Mouse (Mus musculus): ENCODE measurements around the gene Prr7. TPM values are rescaled to one million over a fixed set of nuclear protein-coding genes. Genes with fewer than 3 reads are reported as not detected.
A peak's percentile ranks its signal among the peaks of the same experiment; 100 is the strongest.

Gene Prr7
- polyA plus RNA-seq (2014; fragmentation: Nextera tagmentation; extraction: Ambion mirVana), result 0.29 and 0.35 TPM in 2 replicates

DNA sequence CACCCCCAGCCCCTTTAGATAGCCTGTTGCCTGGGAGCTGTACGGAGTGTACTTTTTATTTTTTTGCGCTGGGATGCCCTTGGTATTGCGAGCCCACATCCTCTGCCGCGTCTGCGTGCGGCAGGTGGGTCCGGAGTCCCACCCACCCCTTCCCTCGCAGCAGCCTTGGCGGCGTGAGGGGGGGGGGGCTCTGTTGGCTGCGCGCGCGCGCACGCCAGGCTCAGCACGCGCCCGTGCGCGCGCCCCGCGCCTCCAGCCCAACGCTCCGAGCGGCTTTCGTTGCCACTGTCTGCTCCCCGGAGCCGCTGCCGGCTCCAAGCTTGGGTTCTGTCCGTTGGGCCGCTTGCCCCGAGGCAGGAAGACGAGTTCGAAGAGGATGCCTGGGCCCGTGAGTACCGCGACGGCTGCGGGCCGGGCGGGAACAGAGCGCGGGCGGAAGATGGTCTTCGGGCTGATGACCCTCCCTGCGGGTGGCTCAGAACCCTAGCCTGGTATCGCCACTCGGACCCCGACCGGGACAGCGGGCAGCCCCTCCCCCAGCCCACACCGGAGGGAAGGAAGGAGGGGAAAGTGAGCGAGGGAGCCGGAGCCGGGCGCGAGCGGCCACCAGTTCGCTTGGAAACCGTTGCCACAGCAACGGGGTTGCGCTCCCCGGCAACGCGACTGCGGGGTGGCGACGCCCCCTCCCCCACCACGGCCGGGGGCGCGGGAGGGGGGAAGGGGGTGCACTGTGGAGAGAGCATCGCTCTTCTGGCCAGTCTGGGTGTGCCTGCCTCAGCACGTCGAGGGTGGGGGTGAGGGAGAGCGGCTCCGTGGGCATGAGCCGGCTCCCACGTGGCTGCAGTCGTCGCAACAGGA, at the start of gene Prr7:
TSS of gene Prr7 (plus strand) at position 241 of the 858 bp plus-strand sequence.
- H3K4me2 ChIP-seq, result peak within 1 kb of the TSS; percentile 76
- H3K9me3 ChIP-seq (ENCODE audit: control insufficient read depth, low read length), result no peaks in the 10 kb centered on the region
- peak within 1 kb of the TSS; percentile 53 for H3K4me3 ChIP-seq (ENCODE audit: low read depth, low read length)
- peak within 1 kb of the TSS; percentile 47 for H3K9ac ChIP-seq (ENCODE audit: low read depth, low read length)
- H3K4me1 ChIP-seq (replicated peaks; ENCODE audit: control insufficient read depth, insufficient read depth, low read length), result peaks cover 17% of the 10 kb centered on the region
- H3K27ac ChIP-seq (ENCODE audit: low read depth, low read length), result no peak within 1 kb of the TSS
- peaks cover 9% of the 10 kb centered on the region; the same call in 1 of the 2 replicates for H3K36me3 ChIP-seq (ENCODE audit: control insufficient read depth, insufficient read depth, low read length)
- DNase-seq (ENCODE audit: low spot score) (peak; percentile 67), ATAC-seq (replicated peaks; ENCODE audit: low FRiP score) (peak; percentile 19; the same call in 1 of the 2 replicates)
- peaks cover 36% of the 10 kb centered on the region for H3K27me3 ChIP-seq (replicated peaks; ENCODE audit: control insufficient read depth, insufficient read depth, low read length)
- 2% methylated on average over 81 of the region's 84 CpGs for WGBS

DNA sequence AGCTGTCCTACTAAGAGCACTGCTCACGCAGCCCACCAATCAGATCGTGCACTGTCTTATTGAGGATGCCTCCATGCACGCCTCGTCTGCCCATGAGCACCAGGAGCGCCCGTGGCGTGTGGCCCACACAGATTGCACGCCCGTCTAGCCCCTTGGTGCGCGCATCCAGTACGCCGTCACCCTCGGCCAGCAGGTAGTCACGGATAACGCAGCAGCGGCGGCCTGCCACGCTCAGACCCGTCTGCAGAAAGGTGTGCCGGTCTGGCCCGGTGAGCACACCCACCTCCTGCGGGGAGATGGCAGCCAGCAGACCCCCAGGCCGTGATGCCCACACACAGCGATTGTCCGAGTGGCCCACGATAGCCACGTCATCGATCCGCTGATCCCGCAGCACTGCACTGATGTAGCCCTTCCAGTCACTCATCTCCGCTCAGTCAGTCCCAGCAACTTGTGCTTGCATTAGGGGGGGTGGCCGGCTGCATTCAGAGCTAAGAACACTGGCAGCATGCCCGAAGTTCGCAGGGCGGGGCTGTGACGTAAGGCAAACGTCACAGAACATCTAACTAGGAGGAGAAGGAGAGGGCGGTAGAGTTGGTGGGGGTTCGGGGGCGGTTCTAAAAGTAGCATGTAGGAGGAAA, 49.2 kb upstream of the Prr7 start, which contains the start of gene Pfn3:
TSS of gene Pfn3 (minus strand) at position 490 of the 638 bp plus-strand sequence.
- H3K4me3 ChIP-seq (ENCODE audit: low read depth, low read length), result peak within 1 kb of the TSS; percentile 27
- peak; percentile 58 for DNase-seq (ENCODE audit: low spot score)
- peaks cover 62% of the 10 kb centered on the region for H3K27me3 ChIP-seq (replicated peaks; ENCODE audit: control insufficient read depth, insufficient read depth, low read length)
- H3K4me1 ChIP-seq (replicated peaks; ENCODE audit: control insufficient read depth, insufficient read depth, low read length), result no peaks in the 10 kb centered on the region; the same call in 1 of the 2 replicates
- peak within 1 kb of the TSS; percentile 52 for H3K4me2 ChIP-seq
- no peaks in the 10 kb centered on the region for H3K36me3 ChIP-seq (ENCODE audit: control insufficient read depth, insufficient read depth, low read length)
- ATAC-seq (replicated peaks; ENCODE audit: low FRiP score), result no peak; the same call in 1 of the 2 replicates
- 14% methylated on average over 41 of the region's 41 CpGs for WGBS
- H3K9me3 ChIP-seq (ENCODE audit: control insufficient read depth, low read length), result no peaks in the 10 kb centered on the region
- no peak within 1 kb of the TSS for H3K27ac ChIP-seq (ENCODE audit: low read depth, low read length)
- H3K9ac ChIP-seq (ENCODE audit: low read depth, low read length), result 0 out of 2 replicates have a peak within 1 kb of the TSS, but pooled peaks have one; percentile 16

DNA sequence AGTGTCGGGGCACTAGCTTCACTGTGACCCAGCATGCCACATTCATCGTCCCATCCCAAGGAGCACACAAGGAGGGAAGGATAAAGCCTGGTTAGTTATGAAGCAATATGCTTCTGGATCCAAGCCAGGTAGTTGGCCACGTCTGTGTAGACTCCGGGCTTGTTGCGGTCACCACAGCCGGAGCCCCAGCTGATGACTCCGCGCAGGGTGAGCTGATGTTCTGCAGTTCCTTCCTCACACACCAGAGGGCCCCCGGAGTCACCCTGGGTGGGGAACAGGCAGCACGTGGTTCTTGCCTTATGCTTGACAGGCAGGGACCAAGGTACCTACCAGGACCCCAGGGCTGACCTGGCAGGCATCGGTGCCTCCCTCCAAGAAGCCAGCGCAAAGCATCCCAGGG, 46.1 kb upstream of the Prr7 start:
- H3K4me2 ChIP-seq, result no peak overlapping the region
- peaks cover 7% of the 10 kb centered on the region for H3K4me1 ChIP-seq (replicated peaks; ENCODE audit: control insufficient read depth, insufficient read depth, low read length)
- H3K27ac ChIP-seq (ENCODE audit: low read depth, low read length), result no peak overlapping the region
- 13% methylated on average over 12 of the region's 12 CpGs for WGBS
- ATAC-seq (replicated peaks; ENCODE audit: low FRiP score) (peak; percentile 63), DNase-seq (ENCODE audit: low spot score) (peak; percentile 77)
- H3K9me3 ChIP-seq (ENCODE audit: control insufficient read depth, low read length), result no peaks in the 10 kb centered on the region
- H3K4me3 ChIP-seq (ENCODE audit: low read depth, low read length), result no peak overlapping the region
- no peaks in the 10 kb centered on the region for H3K36me3 ChIP-seq (ENCODE audit: control insufficient read depth, insufficient read depth, low read length)
- peaks cover 73% of the 10 kb centered on the region for H3K27me3 ChIP-seq (replicated peaks; ENCODE audit: control insufficient read depth, insufficient read depth, low read length)
- no peak overlapping the region for H3K9ac ChIP-seq (ENCODE audit: low read depth, low read length)

DNA sequence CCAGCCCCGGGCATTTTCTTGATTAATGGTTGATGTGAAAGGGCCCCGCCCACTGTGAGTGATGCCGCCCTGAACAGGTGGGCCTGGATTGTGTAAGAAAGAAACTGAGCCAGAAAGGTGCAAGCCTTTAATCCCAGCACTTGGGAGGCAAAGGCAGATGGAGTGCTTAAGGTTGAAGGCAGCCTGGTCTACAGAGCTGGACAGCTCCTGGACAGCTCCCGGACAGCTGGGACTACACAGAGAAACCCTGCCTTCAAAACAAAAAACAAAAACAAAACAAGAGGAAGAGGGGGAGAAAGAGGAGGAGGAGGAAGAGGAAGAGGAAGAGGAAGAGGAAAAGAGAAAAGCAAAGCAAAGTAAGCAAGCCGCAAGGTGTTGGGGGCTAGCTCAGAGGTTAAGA, 44.9 kb upstream of the Prr7 start:
- WGBS, result 75% methylated on average over 5 of the region's 5 CpGs
- Histone ChIP-seq H3K36me3 (ENCODE audit: control insufficient read depth, insufficient read depth, low read length) (no peaks in the 10 kb centered on the region), H3K4me2 (no peak overlapping the region), H3K27me3 (replicated peaks; ENCODE audit: control insufficient read depth, insufficient read depth, low read length) (peaks cover 63% of the 10 kb centered on the region), H3K9ac (ENCODE audit: low read depth, low read length) (no peak overlapping the region), H3K27ac (ENCODE audit: low read depth, low read length) (no peak overlapping the region), H3K4me1 (replicated peaks; ENCODE audit: control insufficient read depth, insufficient read depth, low read length) (peaks cover 7% of the 10 kb centered on the region; the same call in 1 of the 2 replicates), H3K9me3 (ENCODE audit: control insufficient read depth, low read length) (no peaks in the 10 kb centered on the region), H3K4me3 (ENCODE audit: low read depth, low read length) (no peak overlapping the region)
- DNase-seq (ENCODE audit: low spot score), result no peak
- no peak for ATAC-seq (replicated peaks; ENCODE audit: low FRiP score)

DNA sequence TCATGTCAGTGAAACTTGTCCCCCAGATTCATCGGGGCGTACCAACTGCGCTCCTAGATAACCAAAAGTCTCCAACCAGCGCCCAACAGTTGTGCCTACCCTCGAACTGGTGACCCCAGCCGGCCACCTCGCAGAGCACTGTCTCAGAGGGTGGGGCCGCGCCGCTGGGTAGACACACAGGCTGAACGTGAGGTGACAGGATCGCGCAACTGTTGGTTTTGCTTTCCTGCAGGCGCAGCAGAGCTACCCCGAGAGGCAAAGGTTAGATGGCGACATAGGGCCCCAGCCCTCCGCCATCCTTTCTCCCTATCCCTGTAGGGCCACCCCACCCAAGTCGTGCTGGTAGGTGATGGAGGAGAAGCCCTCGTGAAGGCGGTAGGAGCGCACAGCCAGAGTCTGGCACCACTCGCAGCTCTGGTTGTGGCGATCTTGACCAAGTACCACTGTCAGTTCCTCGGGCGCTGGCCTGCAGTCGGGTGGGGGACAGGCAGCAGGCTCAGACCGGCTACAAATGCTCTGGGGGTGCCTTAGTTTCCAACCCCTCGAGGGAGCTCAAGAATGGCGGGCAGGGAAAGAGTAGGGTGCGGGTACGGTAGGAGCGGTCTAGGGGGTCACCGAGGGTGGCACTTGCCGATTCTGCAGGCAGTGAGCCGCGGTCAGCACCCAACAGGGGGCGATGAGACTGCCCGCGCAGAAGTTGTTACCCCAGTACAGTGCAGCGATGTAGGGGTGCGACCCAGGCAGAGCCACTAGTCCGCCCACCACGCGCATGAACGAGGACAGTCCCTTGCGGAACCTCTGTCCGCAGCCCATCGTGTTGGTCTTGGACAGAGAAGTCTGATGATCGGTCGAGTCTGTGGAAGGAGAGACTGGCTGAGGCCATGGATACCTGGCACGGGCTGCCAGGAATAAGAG, 43.8 kb upstream of the Prr7 start:
- WGBS, result 24% methylated on average over 51 of the region's 51 CpGs
- Histone ChIP-seq H3K9ac (ENCODE audit: low read depth, low read length) (no peak overlapping the region), H3K9me3 (ENCODE audit: control insufficient read depth, low read length) (no peaks in the 10 kb centered on the region), H3K4me3 (ENCODE audit: low read depth, low read length) (0 out of 2 replicates have a peak overlapping the region, but pooled peaks have one; percentile 3), H3K27ac (ENCODE audit: low read depth, low read length) (no peak overlapping the region), H3K4me1 (replicated peaks; ENCODE audit: control insufficient read depth, insufficient read depth, low read length) (peaks cover 7% of the 10 kb centered on the region; the same call in 1 of the 2 replicates), H3K4me2 (no peak overlapping the region), H3K27me3 (replicated peaks; ENCODE audit: control insufficient read depth, insufficient read depth, low read length) (peaks cover 52% of the 10 kb centered on the region), H3K36me3 (ENCODE audit: control insufficient read depth, insufficient read depth, low read length) (no peaks in the 10 kb centered on the region)
- ATAC-seq (replicated peaks; ENCODE audit: low FRiP score) (0 out of 2 replicates have a peak, but pooled peaks have one; percentile 7), DNase-seq (ENCODE audit: low spot score) (no peak)

DNA sequence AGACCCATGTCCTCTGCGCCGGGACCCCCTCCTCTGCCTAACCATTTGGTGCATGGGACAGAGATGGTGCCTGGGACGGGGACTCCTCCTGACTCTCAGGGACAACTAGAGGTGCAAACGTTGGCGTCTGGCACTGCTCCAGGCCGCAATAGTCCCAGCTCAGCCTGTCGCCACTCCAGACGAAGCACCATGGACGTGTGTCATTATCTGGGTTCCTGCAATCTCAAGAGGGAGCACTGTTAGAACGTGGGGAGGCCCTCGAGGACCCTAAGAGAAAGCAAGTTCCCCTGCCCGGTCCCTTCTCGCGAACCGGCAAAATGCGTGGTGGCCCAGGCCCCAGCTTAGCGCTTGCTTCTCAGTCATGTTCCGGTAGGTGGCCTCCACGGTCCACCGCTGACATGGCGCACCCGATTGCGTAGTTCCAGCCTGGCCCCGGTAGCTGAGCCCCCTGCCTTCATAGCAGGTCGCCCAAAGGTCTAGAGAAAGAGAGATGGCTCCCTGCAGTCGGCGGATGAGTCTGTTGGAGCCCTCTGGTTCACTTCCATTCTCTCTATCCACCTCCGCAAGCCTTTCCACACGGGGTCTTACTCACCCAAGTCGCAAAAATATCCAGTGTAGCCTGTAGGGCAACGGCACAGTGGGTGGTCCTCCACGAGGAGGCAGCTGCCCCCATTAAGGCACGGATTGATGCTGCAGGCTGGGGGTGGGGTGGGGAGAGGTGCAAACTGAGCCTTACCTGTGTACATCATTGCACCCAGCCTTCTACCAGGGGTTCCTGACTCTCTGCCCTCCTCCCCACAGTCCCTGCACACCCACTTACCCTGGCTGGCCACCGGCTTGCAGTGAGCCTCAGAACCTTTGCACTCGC, 42.9 kb upstream of the Prr7 start:
- WGBS, result 14% methylated on average over 35 of the region's 35 CpGs
- peak overlapping the region; percentile 16; the same call in 1 of the 2 replicates for H3K4me2 ChIP-seq
- H3K36me3 ChIP-seq (ENCODE audit: control insufficient read depth, insufficient read depth, low read length), result no peaks in the 10 kb centered on the region
- H3K4me1 ChIP-seq (replicated peaks; ENCODE audit: control insufficient read depth, insufficient read depth, low read length), result peaks cover 7% of the 10 kb centered on the region; the same call in 1 of the 2 replicates
- no peaks in the 10 kb centered on the region for H3K9me3 ChIP-seq (ENCODE audit: control insufficient read depth, low read length)
- ATAC-seq (replicated peaks; ENCODE audit: low FRiP score), result 0 out of 2 replicates have a peak, but pooled peaks have one; percentile 24
- H3K4me3 ChIP-seq (ENCODE audit: low read depth, low read length), result 0 out of 2 replicates have a peak overlapping the region, but pooled peaks have one; percentile 3
- H3K27ac ChIP-seq (ENCODE audit: low read depth, low read length), result no peak overlapping the region
- peaks cover 52% of the 10 kb centered on the region for H3K27me3 ChIP-seq (replicated peaks; ENCODE audit: control insufficient read depth, insufficient read depth, low read length)
- no peak overlapping the region for H3K9ac ChIP-seq (ENCODE audit: low read depth, low read length)
- peak; percentile 67 for DNase-seq (ENCODE audit: low spot score)

DNA sequence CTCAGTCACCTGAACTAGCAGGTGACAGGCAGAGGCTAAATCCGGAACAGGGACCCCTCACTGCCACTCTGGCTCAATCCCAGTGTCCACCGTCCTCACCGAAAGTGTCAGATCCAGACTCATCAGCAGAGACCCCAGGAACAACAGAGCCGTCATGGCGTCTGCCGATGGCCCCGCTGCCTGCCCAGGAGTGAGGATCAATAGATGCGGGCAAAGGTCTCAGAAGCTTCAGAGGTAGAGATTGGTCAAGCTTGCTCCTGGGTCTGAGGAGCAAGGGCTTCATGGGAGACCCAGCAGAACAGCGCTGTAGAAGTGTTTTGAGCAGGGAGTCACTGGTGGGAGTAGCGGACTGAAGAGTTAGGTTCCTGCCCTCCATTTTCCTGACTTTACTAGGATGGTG, 37.5 kb upstream of the Prr7 start, which contains the start of gene F12:
TSS of gene F12 (minus strand) at position 181 of the 400 bp plus-strand sequence.
- Histone ChIP-seq H3K27ac (ENCODE audit: low read depth, low read length) (peak within 1 kb of the TSS; percentile 21; the same call in 1 of the 2 replicates), H3K36me3 (ENCODE audit: control insufficient read depth, insufficient read depth, low read length) (no peaks in the 10 kb centered on the region), H3K27me3 (replicated peaks; ENCODE audit: control insufficient read depth, insufficient read depth, low read length) (peaks cover 15% of the 10 kb centered on the region), H3K4me1 (replicated peaks; ENCODE audit: control insufficient read depth, insufficient read depth, low read length) (no peaks in the 10 kb centered on the region), H3K4me3 (ENCODE audit: low read depth, low read length) (peak within 1 kb of the TSS; percentile 38), H3K9me3 (ENCODE audit: control insufficient read depth, low read length) (no peaks in the 10 kb centered on the region), H3K4me2 (peak within 1 kb of the TSS; percentile 47), H3K9ac (ENCODE audit: low read depth, low read length) (peak within 1 kb of the TSS; percentile 10; the same call in 1 of the 2 replicates)
- DNase-seq (ENCODE audit: low spot score) (no peak), ATAC-seq (replicated peaks; ENCODE audit: low FRiP score) (no peak)
- 76% methylated on average over 10 of the region's 10 CpGs for WGBS
